Mouse (Mus musculus): ENCODE results near the gene Slc9a1. TPM values are rescaled to one million over a fixed set of nuclear protein-coding genes. Genes with fewer than 3 reads are reported as not detected.

Slc9a1 gene
- polyA plus RNA-seq, 1 experiment: not detected

- WGBS: 71% methylated on average over 6 of the region's 6 CpGs
- TF ChIP-seq CTCF (IDR thresholded peaks at IDR 0.05; ENCODE audit: insufficient read depth, low read depth, low read length) (no peak), POLR2A (IDR thresholded peaks at IDR 0.05; ENCODE audit: insufficient read depth, low read depth, low read length) (no peak)
- peaks cover 50% of the 10 kb centered on the region for H3K4me1 ChIP-seq (ENCODE audit: control insufficient read depth, insufficient read depth, low read length)
- no peak overlapping the region for H3K4me3 ChIP-seq (ENCODE audit: insufficient read depth, low read depth, low read length)
- H3K27ac ChIP-seq (ENCODE audit: insufficient read depth, low read depth, low read length): no peak overlapping the region
These were observed 11.0 kb downstream of the Slc9a1 start for GRCm38 (mm10) chr4:133380532-133380931.

GRCm38 (mm10) chr4:133381141-133381540 lies 11.6 kb downstream of the Slc9a1 start:
- peaks cover 51% of the 10 kb centered on the region for H3K4me1 ChIP-seq (ENCODE audit: control insufficient read depth, insufficient read depth, low read length)
- no peak overlapping the region for H3K4me3 ChIP-seq (ENCODE audit: insufficient read depth, low read depth, low read length)
- H3K27ac ChIP-seq (ENCODE audit: insufficient read depth, low read depth, low read length): no peak overlapping the region
- TF ChIP-seq CTCF (IDR thresholded peaks at IDR 0.05; ENCODE audit: insufficient read depth, low read depth, low read length): no peak
- TF ChIP-seq POLR2A (IDR thresholded peaks at IDR 0.05; ENCODE audit: insufficient read depth, low read depth, low read length): no peak
- WGBS: 74% methylated on average over 8 of the region's 8 CpGs

- no peak for TF ChIP-seq POLR2A (IDR thresholded peaks at IDR 0.05; ENCODE audit: insufficient read depth, low read depth, low read length)
- TF ChIP-seq CTCF (IDR thresholded peaks at IDR 0.05; ENCODE audit: insufficient read depth, low read depth, low read length): no peak
- Histone ChIP-seq H3K4me3 (ENCODE audit: insufficient read depth, low read depth, low read length) (no peak overlapping the region), H3K27ac (ENCODE audit: insufficient read depth, low read depth, low read length) (peak overlapping the region; percentile 91), H3K4me1 (ENCODE audit: control insufficient read depth, insufficient read depth, low read length) (peaks cover 46% of the 10 kb centered on the region)
- 28% methylated on average over 7 of the region's 7 CpGs for WGBS
These were observed 16.7 kb downstream of the Slc9a1 start for GRCm38 (mm10) chr4:133386061-133386797.

- no peak for TF ChIP-seq POLR2A (IDR thresholded peaks at IDR 0.05; ENCODE audit: insufficient read depth, low read depth, low read length)
- no peak for TF ChIP-seq CTCF (IDR thresholded peaks at IDR 0.05; ENCODE audit: insufficient read depth, low read depth, low read length)
- H3K4me1 ChIP-seq (ENCODE audit: control insufficient read depth, insufficient read depth, low read length): peaks cover 52% of the 10 kb centered on the region
- H3K27ac ChIP-seq (ENCODE audit: insufficient read depth, low read depth, low read length): no peak overlapping the region
- H3K4me3 ChIP-seq (ENCODE audit: insufficient read depth, low read depth, low read length): no peak overlapping the region
These were observed 17.5 kb downstream of the Slc9a1 start for GRCm38 (mm10) chr4:133387053-133387452.

GRCm38 (mm10) chr4:133388781-133389552 lies 19.5 kb downstream of the Slc9a1 start:
- peaks cover 55% of the 10 kb centered on the region for H3K4me1 ChIP-seq (ENCODE audit: control insufficient read depth, insufficient read depth, low read length)
- TF ChIP-seq POLR2A (IDR thresholded peaks at IDR 0.05; ENCODE audit: insufficient read depth, low read depth, low read length) (no peak), CTCF (IDR thresholded peaks at IDR 0.05; ENCODE audit: insufficient read depth, low read depth, low read length) (no peak)
- no peak overlapping the region; the same call in 1 of the 2 replicates for H3K27ac ChIP-seq (ENCODE audit: insufficient read depth, low read depth, low read length)
- WGBS: 54% methylated on average over 16 of the region's 16 CpGs
- H3K4me3 ChIP-seq (ENCODE audit: insufficient read depth, low read depth, low read length): no peak overlapping the region

- Histone ChIP-seq H3K4me3 (ENCODE audit: insufficient read depth, low read depth, low read length) (no peak overlapping the region), H3K4me1 (ENCODE audit: control insufficient read depth, insufficient read depth, low read length) (peaks cover 59% of the 10 kb centered on the region), H3K27ac (ENCODE audit: insufficient read depth, low read depth, low read length) (0 out of 2 replicates have a peak overlapping the region, but pooled peaks have one; percentile 15)
- WGBS: 97% methylated on average over 2 of the region's 2 CpGs
- TF ChIP-seq POLR2A (IDR thresholded peaks at IDR 0.05; ENCODE audit: insufficient read depth, low read depth, low read length) (no peak), CTCF (IDR thresholded peaks at IDR 0.05; ENCODE audit: insufficient read depth, low read depth, low read length) (no peak)
These were observed 20.5 kb downstream of the Slc9a1 start for GRCm38 (mm10) chr4:133390042-133390441.

- TF ChIP-seq POLR2A (IDR thresholded peaks at IDR 0.05; ENCODE audit: insufficient read depth, low read depth, low read length): no peak
- TF ChIP-seq CTCF (IDR thresholded peaks at IDR 0.05; ENCODE audit: insufficient read depth, low read depth, low read length): no peak
- no peak overlapping the region for H3K27ac ChIP-seq (ENCODE audit: insufficient read depth, low read depth, low read length)
- WGBS: 89% methylated on average over 6 of the region's 6 CpGs
These were observed 21.1 kb downstream of the Slc9a1 start for GRCm38 (mm10) chr4:133390585-133390984.

GRCm38 (mm10) chr4:133391185-133392040 lies 21.9 kb downstream of the Slc9a1 start:
- Histone ChIP-seq H3K4me1 (ENCODE audit: control insufficient read depth, insufficient read depth, low read length) (peaks cover 61% of the 10 kb centered on the region), H3K27ac (ENCODE audit: insufficient read depth, low read depth, low read length) (peak overlapping the region; percentile 65), H3K4me3 (ENCODE audit: insufficient read depth, low read depth, low read length) (no peak overlapping the region)
- no peak for TF ChIP-seq CTCF (IDR thresholded peaks at IDR 0.05; ENCODE audit: insufficient read depth, low read depth, low read length)
- TF ChIP-seq POLR2A (IDR thresholded peaks at IDR 0.05; ENCODE audit: insufficient read depth, low read depth, low read length): no peak
- 33% methylated on average over 18 of the region's 18 CpGs for WGBS

More at GRCm38 (mm10) chr4:133390585-133390984, 21.1 kb downstream of the Slc9a1 start:
- Histone ChIP-seq H3K4me1 (ENCODE audit: control insufficient read depth, insufficient read depth, low read length) (peaks cover 60% of the 10 kb centered on the region), H3K4me3 (ENCODE audit: insufficient read depth, low read depth, low read length) (no peak overlapping the region)
